33 mouse cellular contexts compared by ENCODE assay signal in the genomic region with DNA sequence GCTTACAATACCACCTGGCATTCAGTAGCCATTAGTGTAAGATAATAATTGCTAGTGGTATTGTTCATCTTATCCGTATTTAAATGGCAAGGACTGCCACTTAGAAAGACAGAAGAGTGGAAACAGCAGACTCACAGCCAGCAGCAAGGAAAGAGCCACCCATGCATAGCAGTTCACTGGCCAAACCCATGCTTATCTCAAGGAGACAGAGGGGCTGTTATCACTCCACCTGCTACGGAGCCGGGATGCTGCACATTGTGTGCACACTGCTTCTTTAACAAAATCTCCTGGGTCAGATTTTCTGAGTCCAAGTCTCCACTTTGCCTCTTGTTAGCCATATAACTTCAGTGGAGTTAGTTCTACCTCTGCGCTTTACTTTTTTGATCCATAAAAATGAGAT. TPM values are rescaled to one million over a fixed set of nuclear protein-coding genes. Genes with fewer than 3 reads are reported as not detected.
DNase-seq lines count a peak whose midpoint lies in the region; ATAC-seq and TF ChIP-seq lines count a peak whose summit lies in the region.
"Had no signal": no experiment of that assay in that cellular context is flagged by ENCODE, and none has a peak within 500 bp of the region (broad histone marks: within the 10 kb centered on the region; RNA-seq: fewer than 3 reads in every experiment).

No protein-coding gene starts in this region.

- H3K79me2 ChIP-seq in MEL (ENCODE audit: control insufficient read depth, insufficient read depth, low read length, poor library complexity), result no peaks in the 10 kb centered on the region

- no peak for TF ChIP-seq RAD21 in MEL (IDR thresholded peaks at IDR 0.05; ENCODE audit: low read depth, low read length)

- peaks cover 0 to 6% of the 10 kb centered on the region in 2 experiments; a peak in 1 of 4 replicates for H3K4me1 ChIP-seq in MEL (ENCODE audit: control insufficient read depth in 1 of 2, insufficient read depth in 2 of 2, low read length in 2 of 2)
- peaks cover 7% of the 10 kb centered on the region; the same call in 1 of the 2 replicates for H3K4me1 ChIP-seq in liver, embryonic 12.5 days
- H3K4me1 ChIP-seq: embryonic facial prominence, embryonic 10.5 days; embryonic facial prominence, embryonic 15.5 days; forebrain, embryonic 13.5 days; heart, embryonic 15.5 days; intestine, embryonic 15.5 days; limb, embryonic 12.5 days; midbrain, embryonic 15.5 days; neural tube, embryonic 15.5 days; stomach, embryonic 15.5 days had no signal

- no peak for TF ChIP-seq POLR2A in MEL (IDR thresholded peaks at IDR 0.05; ENCODE audit: control insufficient read depth in 1 of 2, insufficient read depth in 1 of 2, low read depth in 1 of 2, low read length in 2 of 2, poor library complexity in 1 of 2)

- no peak overlapping the region for H3K4me2 ChIP-seq in liver, embryonic 12.5 days
- H3K4me2 ChIP-seq: embryonic facial prominence, embryonic 15.5 days; forebrain, embryonic 13.5 days; heart, embryonic 15.5 days; intestine, embryonic 15.5 days; limb, embryonic 12.5 days; midbrain, embryonic 15.5 days; neural tube, embryonic 15.5 days; stomach, embryonic 15.5 days had no signal

- H3K27ac ChIP-seq in MEL (ENCODE audit: control insufficient read depth, low read depth, low read length), result no peak overlapping the region
- no peak overlapping the region for H3K27ac ChIP-seq in liver, embryonic 12.5 days
- H3K27ac ChIP-seq: embryonic facial prominence, embryonic 10.5 days; embryonic facial prominence, embryonic 15.5 days; forebrain, embryonic 13.5 days; heart, embryonic 10.5 days; heart, embryonic 15.5 days; intestine, embryonic 15.5 days; limb, embryonic 12.5 days; midbrain, embryonic 15.5 days; neural tube, embryonic 15.5 days; stomach, embryonic 15.5 days had no signal

- peak; percentile 74 to 81 for TF ChIP-seq EP300 in MEL (IDR thresholded peaks at IDR 0.05; ENCODE audit: low read depth in 1 of 2, low read length in 2 of 2)

- intact Hi-C loops in left cerebral cortex, postnatal 10 days (cut with DNase I), result no loop called here

- 35% methylated on average over 4 of the region's 4 CpGs for WGBS in liver, embryonic 12.5 days (ENCODE audit: insufficient replicate concordance)

- no peaks in the 10 kb centered on the region for H3K27me3 ChIP-seq in MEL (ENCODE audit: control insufficient read depth in 1 of 2, insufficient read depth in 2 of 2, low read length in 2 of 2)
- H3K27me3 ChIP-seq in liver, embryonic 12.5 days (replicated peaks), result no peaks in the 10 kb centered on the region
- H3K27me3 ChIP-seq: embryonic facial prominence, embryonic 15.5 days; forebrain, embryonic 13.5 days; heart, embryonic 15.5 days; intestine, embryonic 15.5 days; limb, embryonic 12.5 days; midbrain, embryonic 15.5 days; neural tube, embryonic 15.5 days; stomach, embryonic 15.5 days had no signal

- TF ChIP-seq CTCF in MEL (IDR thresholded peaks at IDR 0.05 in 2 of 3, conservative IDR thresholded peaks at IDR 0.05 in 1 of 3; ENCODE audit: control insufficient read depth in 1 of 3, insufficient read depth in 1 of 3, low read depth in 2 of 3, low read length in 3 of 3, poor library complexity in 1 of 3, severe bottlenecking in 1 of 3), result no peak

- H3K36me3 ChIP-seq in MEL (ENCODE audit: control insufficient read depth in 1 of 2, insufficient read depth in 2 of 2, low read length in 2 of 2), result peaks cover 0 to 5% of the 10 kb centered on the region in 2 experiments; a peak in 1 of 4 replicates
- no peaks in the 10 kb centered on the region for H3K36me3 ChIP-seq in liver, embryonic 12.5 days
- H3K36me3 ChIP-seq: embryonic facial prominence, embryonic 10.5 days; embryonic facial prominence, embryonic 15.5 days; heart, embryonic 10.5 days; heart, embryonic 15.5 days; intestine, embryonic 15.5 days; limb, embryonic 12.5 days; midbrain, embryonic 15.5 days; neural tube, embryonic 15.5 days; stomach, embryonic 15.5 days had no signal

- H3K9me3 ChIP-seq in MEL (replicated peaks; ENCODE audit: insufficient read depth, low read length), result no peaks in the 10 kb centered on the region
- H3K9me3 ChIP-seq in liver, embryonic 12.5 days (replicated peaks), result no peaks in the 10 kb centered on the region
- H3K9me3 ChIP-seq: embryonic facial prominence, embryonic 10.5 days; embryonic facial prominence, embryonic 15.5 days; forebrain, embryonic 13.5 days; heart, embryonic 10.5 days; heart, embryonic 15.5 days; intestine, embryonic 15.5 days; limb, embryonic 12.5 days; midbrain, embryonic 15.5 days; neural tube, embryonic 15.5 days; stomach, embryonic 15.5 days had no signal

- H3K4me3 ChIP-seq in MEL (ENCODE audit: control insufficient read depth in 1 of 2, insufficient read depth in 1 of 2, low read depth in 2 of 2, low read length in 2 of 2), result no peak overlapping the region
- H3K4me3 ChIP-seq in liver, embryonic 12.5 days, result no peak overlapping the region
- H3K4me3 ChIP-seq: embryonic facial prominence, embryonic 10.5 days; embryonic facial prominence, embryonic 15.5 days; forebrain, embryonic 13.5 days; heart, embryonic 10.5 days; heart, embryonic 15.5 days; intestine, embryonic 15.5 days; limb, embryonic 12.5 days; midbrain, embryonic 15.5 days; neural tube, embryonic 15.5 days; stomach, embryonic 15.5 days had no signal

- peak; percentile 72; the same call in 1 of the 2 replicates for ATAC-seq in liver, embryonic 12.5 days
- ATAC-seq in megakaryocyte progenitor cell, adult 5-6 weeks (replicated peaks; ENCODE audit: poor library complexity), result peak; percentile 99
- no peak for ATAC-seq in activated CD4-positive, CD25-positive, alpha-beta regulatory T cell, adult 4 months
- ATAC-seq: forebrain, embryonic 13.5 days; hindbrain, embryonic 16.5 days; intestine, embryonic 15.5 days; lung, postnatal 0 days; midbrain, embryonic 15.5 days had no signal

- peak; percentile 77 for DNase-seq in MEL (ENCODE audit: low read depth, low spot score)
- peak; percentile 46 for DNase-seq in c-Kit-positive CD71-positive TER-119-negative erythroid progenitor cells, embryonic 14.5 days (ENCODE audit: low read depth)
- no peak for DNase-seq in left cerebral cortex, postnatal 10 days (ENCODE audit: extremely low spot score in 1 of 2, low spot score in 2 of 2)
- no peak for DNase-seq in right cerebral cortex, postnatal 4 days
- DNase-seq: adrenal gland, postnatal 10 days; cerebellum, adult 2 months; cerebellum, postnatal 14 days; gastrocnemius, postnatal 10 days; kidney, adult 2 months; kidney, postnatal 4 days; lung, adult 18-20 months; lung, postnatal 4 days; right cerebral cortex, postnatal 14 days; thymus, postnatal 25 days had no signal

- no peak overlapping the region for H3K9ac ChIP-seq in MEL (ENCODE audit: control insufficient read depth, low read depth, low read length, poor library complexity, severe bottlenecking)
- H3K9ac ChIP-seq in liver, embryonic 12.5 days, result no peak overlapping the region
- H3K9ac ChIP-seq: embryonic facial prominence, embryonic 15.5 days; forebrain, embryonic 13.5 days; heart, embryonic 15.5 days; intestine, embryonic 15.5 days; limb, embryonic 12.5 days; midbrain, embryonic 15.5 days; neural tube, embryonic 15.5 days; stomach, embryonic 15.5 days had no signal

TF ChIP-seq in MEL, 35 proteins besides CTCF, POLR2A, EP300 and RAD21 (continues in another document):
- TF ChIP-seq NELFE (IDR thresholded peaks at IDR 0.05; ENCODE audit: low read depth, low read length) (no peak), MYC (IDR thresholded peaks at IDR 0.05; ENCODE audit: low read depth, low read length) (no peak), MAX (IDR thresholded peaks at IDR 0.05; ENCODE audit: low read length) (no peak), SMC3 (IDR thresholded peaks at IDR 0.05; ENCODE audit: low read depth, low read length) (no peak), UBTF (IDR thresholded peaks at IDR 0.05; ENCODE audit: borderline replicate concordance, insufficient read depth, low read depth, low read length) (no peak), CHD1 (IDR thresholded peaks at IDR 0.05; ENCODE audit: low read depth, low read length) (no peak), USF1 (IDR thresholded peaks at IDR 0.05; ENCODE audit: low read depth, low read length) (no peak), ELF1 (IDR thresholded peaks at IDR 0.05; ENCODE audit: low read depth, low read length) (no peak), TBP (IDR thresholded peaks at IDR 0.05; ENCODE audit: low read depth, low read length) (no peak), CHD2 (IDR thresholded peaks at IDR 0.05; ENCODE audit: low read length) (no peak), ETS1 (IDR thresholded peaks at IDR 0.05; ENCODE audit: low read depth, low read length) (0 out of 2 replicates have a peak, but pooled peaks have one; percentile 40), TAL1 (IDR thresholded peaks at IDR 0.05; ENCODE audit: low read length) (peak; percentile 65)

RNA-seq across cellular contexts. Expression of a gene that starts 27.1 kb away (rescaled TPM):
- not detected in 2 replicates for total RNA-seq in MEL (2012; rRNA removed)
- not detected for polyA plus RNA-seq in MEL (2012; ENCODE audit: insufficient read depth in 1 of 2, insufficient read length in 2 of 2, low read depth in 1 of 2, low replicate concordance in 2 of 2, missing spikeins in 1 of 2)
- polyA plus RNA-seq in liver, embryonic 12.5 days (2016; fragmentation: Nextera tagmentation; extraction: Ambion mirVana), result not detected in 2 replicates
- total RNA-seq in megakaryocyte progenitor cell, adult 5-6 weeks (2015), result not detected in 2 replicates
- not detected in 2 replicates for total RNA-seq in megakaryocyte progenitor cell, adult 5-6 weeks (2017)
- not detected for total RNA-seq in left cerebral cortex, postnatal 10 days (2021)
- polyA plus RNA-seq in activated CD4-positive, CD25-positive, alpha-beta regulatory T cell, adult 4 months (2017; shearing (Covaris generic)), result not detected
- total RNA-seq: adrenal gland, postnatal 10 days; gastrocnemius, postnatal 10 days; heart, postnatal 25 days; left cerebral cortex, postnatal 14 days had no signal
- polyA plus RNA-seq: cerebellum, adult 2 months; embryonic facial prominence, embryonic 10.5 days; embryonic facial prominence, embryonic 15.5 days; forebrain, embryonic 13.5 days; heart, embryonic 10.5 days; heart, embryonic 15.5 days; hindbrain, embryonic 11.5 days; hindbrain, embryonic 16.5 days; intestine, embryonic 15.5 days; kidney, adult 2 months; kidney, embryonic 16.5 days; limb, embryonic 12.5 days; lung, postnatal 0 days; midbrain, embryonic 15.5 days; neural tube, embryonic 15.5 days; stomach, embryonic 15.5 days had no signal

RNA-seq across cellular contexts. Expression of a gene that starts 45.5 kb away (rescaled TPM):
- total RNA-seq in MEL (2012; rRNA removed), result 45.7 and 47.0 TPM in 2 replicates
- 10 to 100 TPM in 1 of 2 experiments, not detected in 1; 34.6 TPM for polyA plus RNA-seq in MEL (2012; ENCODE audit: insufficient read depth in 1 of 2, insufficient read length in 2 of 2, low read depth in 1 of 2, low replicate concordance in 2 of 2, missing spikeins in 1 of 2)
- 31.2 and 34.3 TPM in 2 replicates for polyA plus RNA-seq in liver, embryonic 12.5 days (2016; fragmentation: Nextera tagmentation; extraction: Ambion mirVana)
- 25.7 and 33.6 TPM in 2 replicates for total RNA-seq in megakaryocyte progenitor cell, adult 5-6 weeks (2015)
- 16.7 and 17.8 TPM in 2 replicates for total RNA-seq in megakaryocyte progenitor cell, adult 5-6 weeks (2017)
- total RNA-seq in left cerebral cortex, postnatal 10 days (2021), result 10 to 100 TPM; 10.4 to 12.8 TPM
- polyA plus RNA-seq in activated CD4-positive, CD25-positive, alpha-beta regulatory T cell, adult 4 months (2017; shearing (Covaris generic)), result 10 to 100 TPM; 26.8 TPM

RNA-seq across cellular contexts. Expression of a gene that starts 45.6 kb away (rescaled TPM):
- 57.5 and 66.6 TPM in 2 replicates for total RNA-seq in MEL (2012; rRNA removed)
- 100 to 1,000 TPM in 1 of 2 experiments, 10 to 100 TPM in 1; 72.9 to 319 TPM for polyA plus RNA-seq in MEL (2012; ENCODE audit: insufficient read depth in 1 of 2, insufficient read length in 2 of 2, low read depth in 1 of 2, low replicate concordance in 2 of 2, missing spikeins in 1 of 2)
- polyA plus RNA-seq in liver, embryonic 12.5 days (2016; fragmentation: Nextera tagmentation; extraction: Ambion mirVana), result 111 and 112 TPM in 2 replicates
- 97.5 and 113 TPM in 2 replicates for total RNA-seq in megakaryocyte progenitor cell, adult 5-6 weeks (2015)
- 37.0 and 43.3 TPM in 2 replicates for total RNA-seq in megakaryocyte progenitor cell, adult 5-6 weeks (2017)
- 10 to 100 TPM; 20.8 to 23.1 TPM for total RNA-seq in left cerebral cortex, postnatal 10 days (2021)
- 100 to 1,000 TPM; 145 to 167 TPM for polyA plus RNA-seq in activated CD4-positive, CD25-positive, alpha-beta regulatory T cell, adult 4 months (2017; shearing (Covaris generic))

Comparison
In these comparisons a context has a peak if more than half of its experiments do, and no peak if none do; other contexts are left out.
1. DNase-seq: peak in MEL (single experiment) and c-Kit-positive CD71-positive TER-119-negative erythroid progenitor cells, embryonic 14.5 days (single experiment); none in left cerebral cortex, postnatal 10 days (0 of 2) and right cerebral cortex, postnatal 4 days (single experiment).